Comparison of ENCODE assay signal across 8 mouse cellular contexts in genomic region chr9:50527860-50528259, GRCm38 (mm10). TPM values are rescaled to one million over a fixed set of nuclear protein-coding genes. Genes with fewer than 3 reads are reported as not detected.
DNase-seq lines count a peak whose midpoint lies in the region; ATAC-seq and TF ChIP-seq lines count a peak whose summit lies in the region.

No protein-coding gene starts in this region.

- H3K4me2 ChIP-seq in kidney, postnatal 0 days (ENCODE audit: low read length): peak overlapping the region; percentile 53

- H3K27me3 ChIP-seq in kidney, postnatal 0 days (ENCODE audit: insufficient read depth, low read length): no peaks in the 10 kb centered on the region
- H3K27me3 ChIP-seq in Patski: no peaks in the 10 kb centered on the region
- H3K27me3 ChIP-seq in hindbrain, embryonic 10.5 days (ENCODE audit: insufficient read depth, poor library complexity, severe bottlenecking): no peaks in the 10 kb centered on the region
- no peaks in the 10 kb centered on the region for H3K27me3 ChIP-seq in megakaryocyte, embryonic 14.5 days (replicated peaks)

- peak overlapping the region; percentile 72; the same call in 1 of the 2 replicates for H3K9ac ChIP-seq in kidney, postnatal 0 days (ENCODE audit: low read depth, low read length)

- H3K9me3 ChIP-seq in kidney, postnatal 0 days (replicated peaks; ENCODE audit: low read length): no peaks in the 10 kb centered on the region
- no peaks in the 10 kb centered on the region for H3K9me3 ChIP-seq in hindbrain, embryonic 10.5 days
- H3K9me3 ChIP-seq in megakaryocyte, embryonic 14.5 days: no peaks in the 10 kb centered on the region

- no peak for DNase-seq in kidney, postnatal 0 days (ENCODE audit: low spot score)
- no peak for DNase-seq in kidney, postnatal 25 days
- DNase-seq in Patski (ENCODE audit: low read depth, low spot score): no peak
- DNase-seq in hindbrain, embryonic 10.5 days (ENCODE audit: low spot score): no peak
- no peak for DNase-seq in cerebellum, adult 8-10 months
- DNase-seq in urinary bladder, adult 2 months (ENCODE audit: low spot score): no peak
- DNase-seq in left cerebral cortex, adult 18-20 months (ENCODE audit: low spot score in 2 of 2): no peak

- no peak for TF ChIP-seq CTCF in kidney, postnatal 0 days (IDR thresholded peaks at IDR 0.05; ENCODE audit: low read depth)
- no peak for TF ChIP-seq CTCF in Patski (IDR thresholded peaks at IDR 0.05)

- H3K36me3 ChIP-seq in kidney, postnatal 0 days (ENCODE audit: insufficient read depth, low read length): no peaks in the 10 kb centered on the region
- peaks cover 11% of the 10 kb centered on the region for H3K36me3 ChIP-seq in hindbrain, embryonic 10.5 days
- H3K36me3 ChIP-seq in megakaryocyte, embryonic 14.5 days (replicated peaks; ENCODE audit: low read length): peaks cover 26% of the 10 kb centered on the region

- CTCF ChIA-PET in Patski (lab: Charles Lee): interaction anchor here (0.8 to 3.5 kb wide), 30 partner anchors 9 to 1057 kb away, joined by 3 to 69 read pairs (median 6); partner anchors contain the start of genes Plet1, Sdhd and Timm8b

- in situ Hi-C loops in Patski (cut with MboI; ENCODE audit: low pct_unique_long_range_greater_than_20kb): loop anchor here (5.0 to 10.0 kb wide), 3 partner anchors 71 to 1036 kb away; no protein-coding TSS in a partner anchor

- 0 out of 2 replicates have a peak, but pooled peaks cover 4% of the 10 kb centered on the region for H3K4me1 ChIP-seq in kidney, postnatal 0 days (replicated peaks; ENCODE audit: insufficient read depth, low read length)
- peaks cover 17% of the 10 kb centered on the region for H3K4me1 ChIP-seq in hindbrain, embryonic 10.5 days (replicated peaks)
- peaks cover 47% of the 10 kb centered on the region for H3K4me1 ChIP-seq in megakaryocyte, embryonic 14.5 days

- 40% methylated on average over 7 of the region's 7 CpGs for WGBS in kidney, postnatal 0 days
- WGBS in hindbrain, embryonic 10.5 days: 48% methylated on average over 7 of the region's 7 CpGs

- H3K4me3 ChIP-seq in kidney, postnatal 0 days (replicated peaks; ENCODE audit: low read depth, low read length): peak overlapping the region; percentile 58
- H3K4me3 ChIP-seq in hindbrain, embryonic 10.5 days: peak overlapping the region; percentile 82
- peak overlapping the region; percentile 97 for H3K4me3 ChIP-seq in megakaryocyte, embryonic 14.5 days (replicated peaks)

- ATAC-seq in kidney, postnatal 0 days (replicated peaks; ENCODE audit: low FRiP score, low read depth): peak; percentile 8; the same call in 1 of the 2 replicates
- ATAC-seq in Patski: peak; percentile 23

- H3K27ac ChIP-seq in kidney, postnatal 0 days: no peak overlapping the region
- H3K27ac ChIP-seq in hindbrain, embryonic 10.5 days: peak overlapping the region; percentile 92; the same call in 1 of the 2 replicates

- POLR2A ChIA-PET in Patski (lab: Charles Lee): interaction anchor here (1.0 to 1.6 kb wide), 4 partner anchors 63 to 84 kb away, joined by 3 to 4 read pairs (median 3); no protein-coding TSS in a partner anchor

RNA-seq across cellular contexts. Expression of gene Pts, which starts 0.7 kb away (rescaled TPM):
- polyA plus RNA-seq in kidney, postnatal 0 days (2015; fragmentation: Nextera tagmentation; extraction: Ambion mirVana): 133 and 139 TPM in 2 replicates
- 65.9 TPM for polyA plus RNA-seq in Patski (2021)
- 82.4 and 93.7 TPM in 2 replicates for polyA plus RNA-seq in hindbrain, embryonic 10.5 days (2016; fragmentation: Nextera tagmentation; extraction: Ambion mirVana)
- 15.7 TPM in 1 of 2 replicates, not detected in the other for polyA plus RNA-seq in megakaryocyte, embryonic 14.5 days (2012; ENCODE audit: insufficient read depth, low replicate concordance)
- polyA plus RNA-seq in urinary bladder, adult 2 months (2012; rRNA removed): 101 and 137 TPM in 2 replicates
- total RNA-seq in left cerebral cortex, adult 18-20 months (2021): 10 to 100 TPM; 24.9 to 27.4 TPM

RNA-seq across cellular contexts. Expression of gene Il18, which starts 26.8 kb away (rescaled TPM):
- polyA plus RNA-seq in kidney, postnatal 0 days (2015; fragmentation: Nextera tagmentation; extraction: Ambion mirVana): 3.7 and 5.2 TPM in 2 replicates
- 3.6 TPM for polyA plus RNA-seq in Patski (2021)
- polyA plus RNA-seq in hindbrain, embryonic 10.5 days (2016; fragmentation: Nextera tagmentation; extraction: Ambion mirVana): 2.8 and 5.9 TPM in 2 replicates
- 2.0 TPM in 1 of 2 replicates, not detected in the other for polyA plus RNA-seq in megakaryocyte, embryonic 14.5 days (2012; ENCODE audit: insufficient read depth, low replicate concordance)
- polyA plus RNA-seq in urinary bladder, adult 2 months (2012; rRNA removed): 5.7 and 8.2 TPM in 2 replicates
- total RNA-seq in left cerebral cortex, adult 18-20 months (2021): 10 to 100 TPM; 23.2 to 23.6 TPM

RNA-seq across cellular contexts. Expression of gene Bco2, which starts 27.1 kb away (rescaled TPM):
- 0.17 and 0.27 TPM in 2 replicates for polyA plus RNA-seq in kidney, postnatal 0 days (2015; fragmentation: Nextera tagmentation; extraction: Ambion mirVana)
- polyA plus RNA-seq in Patski (2021): 0.22 TPM
- 0.10 and 0.18 TPM in 2 replicates for polyA plus RNA-seq in hindbrain, embryonic 10.5 days (2016; fragmentation: Nextera tagmentation; extraction: Ambion mirVana)
- 0.09 TPM in 1 of 2 replicates, not detected in the other for polyA plus RNA-seq in megakaryocyte, embryonic 14.5 days (2012; ENCODE audit: insufficient read depth, low replicate concordance)
- polyA plus RNA-seq in urinary bladder, adult 2 months (2012; rRNA removed): 0.77 and 0.80 TPM in 2 replicates
- total RNA-seq in left cerebral cortex, adult 18-20 months (2021): 1 to 10 TPM; 3.0 to 3.7 TPM

RNA-seq across cellular contexts. Expression of gene Tex12, which starts 33.3 kb away (rescaled TPM):
- not detected in 2 replicates for polyA plus RNA-seq in kidney, postnatal 0 days (2015; fragmentation: Nextera tagmentation; extraction: Ambion mirVana)
- not detected for polyA plus RNA-seq in Patski (2021)
- 0.21 TPM in 1 of 2 replicates, not detected in the other for polyA plus RNA-seq in hindbrain, embryonic 10.5 days (2016; fragmentation: Nextera tagmentation; extraction: Ambion mirVana)
- not detected in 2 replicates for polyA plus RNA-seq in megakaryocyte, embryonic 14.5 days (2012; ENCODE audit: insufficient read depth, low replicate concordance)
- polyA plus RNA-seq in urinary bladder, adult 2 months (2012; rRNA removed): not detected in 2 replicates
- not detected for total RNA-seq in left cerebral cortex, adult 18-20 months (2021)

RNA-seq across cellular contexts. Expression of gene Plet1, which starts 33.5 kb away (rescaled TPM):
- 53.4 and 54.5 TPM in 2 replicates for polyA plus RNA-seq in kidney, postnatal 0 days (2015; fragmentation: Nextera tagmentation; extraction: Ambion mirVana)
- polyA plus RNA-seq in Patski (2021): 0.08 TPM
- 1.0 and 1.2 TPM in 2 replicates for polyA plus RNA-seq in hindbrain, embryonic 10.5 days (2016; fragmentation: Nextera tagmentation; extraction: Ambion mirVana)
- polyA plus RNA-seq in megakaryocyte, embryonic 14.5 days (2012; ENCODE audit: insufficient read depth, low replicate concordance): not detected in 2 replicates
- 133 and 162 TPM in 2 replicates for polyA plus RNA-seq in urinary bladder, adult 2 months (2012; rRNA removed)
- not detected for total RNA-seq in left cerebral cortex, adult 18-20 months (2021)
